Mouse (Mus musculus) B cell, adult 62 days (primary cell): ENCODE measurements around the gene Glis1. TPM values are rescaled to one million over a fixed set of nuclear protein-coding genes. Genes with fewer than 3 reads are reported as not detected.

Experiments
- total RNA-seq: library from RNA; stranded (reverse); gene quantifications from 4 replicates; pipeline ENCODE4 v1.2.4, GENCODE M21; 2023

The Glis1 gene
- total RNA-seq = 0.42 to 1.7 TPM (median 0.66 TPM) in 3 of 4 replicates, not detected in the other

DNA sequence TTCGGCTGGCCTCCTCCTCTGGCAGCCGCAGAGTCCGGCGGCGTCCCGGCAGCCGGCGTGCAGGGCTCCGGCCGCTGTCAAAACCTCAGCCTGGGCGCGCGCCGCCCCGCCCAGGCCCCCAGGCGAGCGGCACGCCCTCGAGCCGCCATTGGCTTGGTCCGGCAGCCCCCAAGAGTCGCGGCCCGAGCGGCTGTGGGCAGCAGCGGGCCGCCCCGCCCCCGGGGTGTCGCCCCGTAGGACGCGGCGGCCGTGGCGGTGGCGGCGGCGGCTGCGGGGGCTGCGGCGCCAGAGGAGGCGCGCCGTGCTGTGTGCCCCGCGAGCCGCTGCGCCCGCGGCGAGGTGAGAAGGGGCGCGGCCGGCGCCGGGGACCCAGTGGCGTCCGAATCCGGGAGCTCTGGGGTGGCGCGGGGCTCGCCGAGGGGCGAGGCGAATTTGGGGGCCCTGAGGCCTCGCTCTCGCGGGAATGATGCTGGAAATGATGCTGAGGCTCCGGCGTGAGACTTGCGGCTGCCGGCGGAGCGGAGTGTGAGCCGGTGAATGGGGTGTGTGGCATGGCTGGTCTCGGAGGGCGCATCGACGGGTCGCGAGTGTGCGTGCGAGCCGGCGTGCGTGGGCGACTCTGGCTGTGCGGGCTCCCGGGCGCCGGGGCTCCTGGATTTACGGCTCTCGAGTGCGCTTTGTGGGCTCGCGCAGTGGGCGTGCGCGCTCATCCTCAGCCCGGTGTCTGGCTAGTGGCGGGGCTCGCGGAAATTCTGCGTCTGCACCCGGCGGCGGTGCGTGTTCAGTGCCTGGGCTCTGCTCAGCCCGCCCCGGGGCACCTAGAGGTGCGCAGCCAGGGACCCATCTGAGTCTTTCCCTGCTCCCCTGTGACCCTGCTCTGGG lies at the start of gene Glis1:
Glis1 (plus strand) TSS at position 236 of the 882 bp plus-strand sequence.

DNA sequence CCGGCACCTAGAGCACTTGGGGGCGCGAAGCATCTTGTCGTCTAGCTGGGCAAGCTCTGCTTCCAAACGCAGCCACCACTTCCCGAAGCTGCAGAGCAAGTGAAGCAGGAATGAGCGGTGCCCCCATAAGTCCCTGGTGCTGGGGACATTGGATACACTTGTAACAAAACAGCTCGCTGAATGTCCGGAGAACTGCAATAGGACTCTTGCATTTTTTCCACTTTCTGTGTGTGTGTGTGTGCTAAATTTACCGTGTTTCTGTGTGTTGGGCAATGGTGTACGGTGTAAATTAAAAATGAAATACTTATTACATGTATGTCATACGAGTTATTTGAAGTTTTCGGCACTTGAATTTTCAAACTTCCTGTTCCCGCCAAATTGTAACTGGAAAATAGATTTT lies 249.7 kb downstream of the Glis1 start, which contains the start of gene Dmrtb1:
Dmrtb1 (minus strand) TSS at position 101 of the 400 bp plus-strand sequence.

Other genes with a start within 250 kb of the Glis1 start
- gene Ldlrad1, start 225.4 kb upstream of the Glis1 start, total RNA-seq = not detected in 4 replicates
- 16.1 to 25.8 TPM (median 22.4 TPM) in 4 replicates for gene Lrrc42, start 181.1 kb upstream of the Glis1 start, total RNA-seq
- gene Hspb11, start 181.0 kb upstream of the Glis1 start, total RNA-seq = 9.9 to 19.2 TPM (median 13.7 TPM) in 4 replicates
- not detected in 4 replicates for gene Dio1, start 127.4 kb upstream of the Glis1 start, total RNA-seq
- 37.6 to 46.4 TPM (median 43.4 TPM) in 4 replicates for gene Yipf1, start 120.2 kb upstream of the Glis1 start, total RNA-seq
- 6.5 to 10.0 TPM (median 8.2 TPM) in 4 replicates for gene Ndc1, start 66.8 kb upstream of the Glis1 start, total RNA-seq
- not detected in 4 replicates for gene Dmrtb1, start 249.6 kb downstream of the Glis1 start, total RNA-seq